Mouse (Mus musculus) ES-E14 (cell line): ENCODE data around the gene Eya2. TPM values are rescaled to one million over a fixed set of nuclear protein-coding genes. Genes with fewer than 3 reads are reported as not detected.
"Not testable (repeated sequence)": the region's sequence is repeated elsewhere in the genome, so short reads cannot be mapped to it uniquely, and the experiment has no call there.

ENCODE experiments used
- DNase-seq: peaks from one replicate; pipeline ENCODE4 v3.0.0-alpha.2; 2013; ENCODE audit warnings: low read depth, low spot score
- H3K27ac ChIP-seq: 2 replicates; pipeline ENCODE4 v1.5.1; 2012; ENCODE audit warnings: low read depth, mild to moderate bottlenecking, low read length, moderate library complexity, mixed read lengths; ENCODE audit not compliant: poor library complexity, insufficient read depth, severe bottlenecking
- H3K36me3 ChIP-seq: 2 replicates; pipeline ENCODE4 v1.6.1; 2012; ENCODE audit warnings: mild to moderate bottlenecking, low read length, moderate library complexity, mixed read lengths; ENCODE audit not compliant: control insufficient read depth, poor library complexity, insufficient read depth, severe bottlenecking
- H3K4me1 ChIP-seq, 2 experiments: fragments of 150-350 bp in 1 of 2; sonication (generic) in 1 of 2; 2 replicates each; pipeline ENCODE4 v1.6.1; 2012; ENCODE audit warnings: low read length in 2 of 2, mild to moderate bottlenecking in 1 of 2, mixed read lengths in 1 of 2; ENCODE audit not compliant: control insufficient read depth in 2 of 2, insufficient read depth in 2 of 2, poor library complexity in 1 of 2
- H3K4me3 ChIP-seq, 2 experiments: fragments of 150-350 bp in 1 of 2; sonication (generic) in 1 of 2; 2 replicates each; pipeline ENCODE4 v1.5.1; 2012; ENCODE audit warnings: low read length in 2 of 2, low read depth in 1 of 2, mild to moderate bottlenecking in 1 of 2, mixed read lengths in 1 of 2; ENCODE audit not compliant: insufficient read depth in 1 of 2, poor library complexity in 1 of 2, severe bottlenecking in 1 of 2
- H3K9ac ChIP-seq: 2 replicates; pipeline ENCODE4 v1.6.1; 2012; ENCODE audit warnings: low read depth, mild to moderate bottlenecking, low read length, mixed read lengths; ENCODE audit not compliant: poor library complexity, insufficient read depth, severe bottlenecking
- H3K9me3 ChIP-seq: fragments of 150-350 bp; sonication (generic); 2 replicates; pipeline ENCODE4 v1.6.1; 2012; ENCODE audit warnings: low read depth, mild to moderate bottlenecking, low read length; ENCODE audit not compliant: control insufficient read depth, insufficient read depth
- CHD2 ChIP-seq: IDR thresholded peaks from 2 replicates; pipeline ENCODE4 v1.6.1; 2014; ENCODE audit warnings: mild to moderate bottlenecking, low read depth, low read length, inconsistent platforms
- HCFC1 ChIP-seq: IDR thresholded peaks from 2 replicates; pipeline ENCODE4 v1.6.1; 2012; ENCODE audit warnings: low read length, inconsistent platforms, borderline replicate concordance; ENCODE audit not compliant: insufficient read depth
- MAFK ChIP-seq: IDR thresholded peaks from 2 replicates; pipeline ENCODE4 v1.6.1; 2014; ENCODE audit warnings: mild to moderate bottlenecking, low read depth, low read length, inconsistent platforms; ENCODE audit not compliant: insufficient read depth
- ZC3H11A ChIP-seq: IDR thresholded peaks from 2 replicates; pipeline ENCODE4 v1.6.1; 2012; ENCODE audit warnings: low read depth, mild to moderate bottlenecking, inconsistent platforms, low read length, borderline replicate concordance
- ZNF384 ChIP-seq: IDR thresholded peaks from 2 replicates; pipeline ENCODE4 v1.6.1; 2012; ENCODE audit warnings: low read depth, low read length, inconsistent platforms
- in situ Hi-C, 2 experiments: fragments of 600-800 bp; cut with MboI; formaldehyde crosslinking; loops; one replicate each; pipeline ENCODE4 v1.15.1; 2025; ENCODE audit warnings: low sequenced_read_pairs in 2 of 2, inconsistent platforms in 1 of 2; ENCODE audit not compliant: unreplicated experiment in 2 of 2
- total RNA-seq: library from RNA; depleted of rRNA; stranded (reverse); fragments of 300-350 nt; gene quantifications from 2 replicates; pipeline ENCODE4 v1.2.3, GENCODE M21; 2012

The Eya2 gene
- total RNA-seq, 1 experiment = 0.40 TPM

GRCm38 (mm10) chr2:165792431-165793282 lies 197.8 kb downstream of the Eya2 start:
- Histone ChIP-seq H3K9me3 (no peaks in the 10 kb centered on the region), H3K36me3 (peaks cover 17% of the 10 kb centered on the region; the same call in 1 of the 2 replicates), H3K27ac (no peak overlapping the region), H3K4me3 (no peak overlapping the region), H3K4me1 (peaks cover 5 to 16% of the 10 kb centered on the region in 2 experiments), H3K9ac (no peak overlapping the region)
- DNase-seq = no peak
- TF ChIP-seq CHD2 = no peak
- TF ChIP-seq MAFK = no peak
- in situ Hi-C loops = no loop called here

DNA sequence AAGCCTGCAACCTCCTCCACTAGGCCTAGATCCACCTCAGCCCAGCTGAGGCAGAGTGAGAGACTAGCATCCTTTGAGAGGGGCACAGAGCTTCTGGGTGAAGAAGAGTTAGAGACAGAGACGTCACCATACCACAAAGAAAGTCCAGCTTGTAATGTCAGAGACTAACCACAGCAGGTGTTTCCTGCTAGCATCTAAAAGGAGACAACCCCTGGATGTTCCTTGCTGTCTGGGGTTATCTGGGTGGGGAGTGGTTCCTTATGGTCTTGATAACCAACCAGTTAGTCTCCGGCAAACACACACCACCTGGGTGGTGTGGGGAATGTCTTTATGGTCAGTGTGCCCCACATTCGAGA lies 198.4 kb downstream of the Eya2 start:
- Histone ChIP-seq H3K27ac (no peak overlapping the region), H3K36me3 (peaks cover 17% of the 10 kb centered on the region; the same call in 1 of the 2 replicates), H3K9ac (no peak overlapping the region), H3K9me3 (no peaks in the 10 kb centered on the region), H3K4me3 (no peak overlapping the region), H3K4me1 (peaks cover 5 to 16% of the 10 kb centered on the region in 2 experiments)
- TF ChIP-seq HCFC1 = no peak
- no peak for TF ChIP-seq MAFK
- no peak for TF ChIP-seq CHD2
- no peak for TF ChIP-seq ZNF384
- TF ChIP-seq ZC3H11A = no peak
- DNase-seq = no peak
- in situ Hi-C loops = no loop called here

GRCm38 (mm10) chr2:165797876-165798275 lies 203.0 kb downstream of the Eya2 start:
- in situ Hi-C loops = no loop called here
- Histone ChIP-seq H3K4me3 (no peak overlapping the region), H3K9ac (no peak overlapping the region), H3K27ac (no peak overlapping the region), H3K36me3 (peaks cover 12% of the 10 kb centered on the region; the same call in 1 of the 2 replicates), H3K4me1 (peaks cover 0 to 17% of the 10 kb centered on the region in 2 experiments; a peak in 2 of 4 replicates), H3K9me3 (no peaks in the 10 kb centered on the region)
- DNase-seq = no peak
- no peak for TF ChIP-seq CHD2
- no peak for TF ChIP-seq MAFK
- TF ChIP-seq ZC3H11A = no peak
- TF ChIP-seq HCFC1 = no peak
- no peak for TF ChIP-seq ZNF384

GRCm38 (mm10) chr2:165800174-165800573 lies 205.3 kb downstream of the Eya2 start:
- H3K4me3 ChIP-seq, H3K9me3 ChIP-seq, DNase-seq, H3K27ac ChIP-seq, H3K9ac ChIP-seq, in situ Hi-C loops, H3K36me3 ChIP-seq: not testable (repeated sequence)
- H3K4me1 ChIP-seq = peaks cover 0 to 27% of the 10 kb centered on the region in 2 experiments; a peak in 3 of 4 replicates
